Mouse (Mus musculus): Measurements from ENCODE around the gene Gss. TPM values are rescaled to one million over a fixed set of nuclear protein-coding genes. Genes with fewer than 3 reads are reported as not detected.
A peak's percentile ranks its signal among the peaks of the same experiment; 100 is the strongest.

Gene Gss
- polyA plus RNA-seq, 1 experiment from 2014 or later: 18.1 TPM

GRCm38 (mm10) chr2:155626277-155626676 is 33.7 kb upstream of the Gss start:
- H3K27me3 ChIP-seq (ENCODE audit: control insufficient read depth, insufficient read depth, low read length): peaks cover 40% of the 10 kb centered on the region
- DNase-seq (ENCODE audit: low spot score) (no peak), ATAC-seq (replicated peaks; ENCODE audit: low FRiP score) (no peak)
- no peak overlapping the region; the same call in 1 of the 2 replicates for H3K9ac ChIP-seq (ENCODE audit: low read length)
- H3K9me3 ChIP-seq (ENCODE audit: control insufficient read depth, low read length): no peaks in the 10 kb centered on the region
- H3K36me3 ChIP-seq (ENCODE audit: control insufficient read depth, insufficient read depth, low read length): no peaks in the 10 kb centered on the region
- H3K27ac ChIP-seq (ENCODE audit: low read depth, low read length): no peak overlapping the region
- no peak overlapping the region for H3K4me2 ChIP-seq (ENCODE audit: low read depth, low read length, severe bottlenecking)
- H3K4me1 ChIP-seq (replicated peaks; ENCODE audit: control insufficient read depth, insufficient read depth, low read length): peaks cover 4% of the 10 kb centered on the region; the same call in 1 of the 2 replicates
- WGBS: 54% methylated on average over 15 of the region's 15 CpGs
- H3K4me3 ChIP-seq (ENCODE audit: low read depth, low read length): no peak overlapping the region

- no peak overlapping the region for H3K4me2 ChIP-seq (ENCODE audit: low read depth, low read length, severe bottlenecking)
- ATAC-seq (replicated peaks; ENCODE audit: low FRiP score) (no peak), DNase-seq (ENCODE audit: low spot score) (no peak)
- H3K36me3 ChIP-seq (ENCODE audit: control insufficient read depth, insufficient read depth, low read length): no peaks in the 10 kb centered on the region
- 38% methylated on average over 10 of the region's 10 CpGs for WGBS
- no peak overlapping the region for H3K27ac ChIP-seq (ENCODE audit: low read depth, low read length)
- H3K27me3 ChIP-seq (ENCODE audit: control insufficient read depth, insufficient read depth, low read length): peaks cover 25% of the 10 kb centered on the region
- H3K9me3 ChIP-seq (ENCODE audit: control insufficient read depth, low read length): no peaks in the 10 kb centered on the region
- peaks cover 4% of the 10 kb centered on the region; the same call in 1 of the 2 replicates for H3K4me1 ChIP-seq (replicated peaks; ENCODE audit: control insufficient read depth, insufficient read depth, low read length)
- H3K9ac ChIP-seq (ENCODE audit: low read length): no peak overlapping the region
- H3K4me3 ChIP-seq (ENCODE audit: low read depth, low read length): no peak overlapping the region
These were observed 32.1 kb upstream of the Gss start for GRCm38 (mm10) chr2:155624730-155625129.

- no peaks in the 10 kb centered on the region for H3K9me3 ChIP-seq (ENCODE audit: control insufficient read depth, low read length)
- H3K4me2 ChIP-seq (ENCODE audit: low read depth, low read length, severe bottlenecking): no peak overlapping the region
- H3K27ac ChIP-seq (ENCODE audit: low read depth, low read length): no peak overlapping the region
- peaks cover 19% of the 10 kb centered on the region for H3K27me3 ChIP-seq (ENCODE audit: control insufficient read depth, insufficient read depth, low read length)
- H3K9ac ChIP-seq (ENCODE audit: low read length): no peak overlapping the region
- H3K4me1 ChIP-seq (replicated peaks; ENCODE audit: control insufficient read depth, insufficient read depth, low read length): no peaks in the 10 kb centered on the region
- H3K36me3 ChIP-seq (ENCODE audit: control insufficient read depth, insufficient read depth, low read length): no peaks in the 10 kb centered on the region
- H3K4me3 ChIP-seq (ENCODE audit: low read depth, low read length): no peak overlapping the region
- DNase-seq (ENCODE audit: low spot score) (no peak), ATAC-seq (replicated peaks; ENCODE audit: low FRiP score) (no peak)
- 92% methylated on average over 6 of the region's 6 CpGs for WGBS
These were observed 31.4 kb upstream of the Gss start for GRCm38 (mm10) chr2:155623996-155624395.

- Histone ChIP-seq H3K4me1 (replicated peaks; ENCODE audit: control insufficient read depth, insufficient read depth, low read length) (no peaks in the 10 kb centered on the region), H3K27me3 (ENCODE audit: control insufficient read depth, insufficient read depth, low read length) (peaks cover 5% of the 10 kb centered on the region), H3K9ac (ENCODE audit: low read length) (no peak overlapping the region), H3K9me3 (ENCODE audit: control insufficient read depth, low read length) (no peaks in the 10 kb centered on the region), H3K4me2 (ENCODE audit: low read depth, low read length, severe bottlenecking) (no peak overlapping the region), H3K27ac (ENCODE audit: low read depth, low read length) (no peak overlapping the region), H3K4me3 (ENCODE audit: low read depth, low read length) (no peak overlapping the region), H3K36me3 (ENCODE audit: control insufficient read depth, insufficient read depth, low read length) (no peaks in the 10 kb centered on the region)
- ATAC-seq (replicated peaks; ENCODE audit: low FRiP score) (no peak), DNase-seq (ENCODE audit: low spot score) (no peak)
- 30% methylated on average over 11 of the region's 11 CpGs for WGBS
These were observed 30.0 kb upstream of the Gss start for GRCm38 (mm10) chr2:155622606-155623005.

- DNase-seq (ENCODE audit: low spot score): peak; percentile 93
These were observed 27.2 kb upstream of the Gss start for GRCm38 (mm10) chr2:155619817-155620216.

GRCm38 (mm10) chr2:155616971-155617370 is 24.4 kb upstream of the Gss start:
- ATAC-seq (replicated peaks; ENCODE audit: low FRiP score): no peak
- Histone ChIP-seq H3K36me3 (ENCODE audit: control insufficient read depth, insufficient read depth, low read length) (no peaks in the 10 kb centered on the region), H3K9me3 (ENCODE audit: control insufficient read depth, low read length) (no peaks in the 10 kb centered on the region), H3K27ac (ENCODE audit: low read depth, low read length) (no peak overlapping the region), H3K4me3 (ENCODE audit: low read depth, low read length) (no peak overlapping the region), H3K4me2 (ENCODE audit: low read depth, low read length, severe bottlenecking) (no peak overlapping the region), H3K4me1 (replicated peaks; ENCODE audit: control insufficient read depth, insufficient read depth, low read length) (no peaks in the 10 kb centered on the region), H3K27me3 (ENCODE audit: control insufficient read depth, insufficient read depth, low read length) (no peaks in the 10 kb centered on the region), H3K9ac (ENCODE audit: low read length) (no peak overlapping the region)
- no peak for DNase-seq (ENCODE audit: low spot score)
- 56% methylated on average over 6 of the region's 6 CpGs for WGBS

More at GRCm38 (mm10) chr2:155619817-155620216, 27.2 kb upstream of the Gss start:
- no peak overlapping the region for H3K4me3 ChIP-seq (ENCODE audit: low read depth, low read length)
- 21% methylated on average over 8 of the region's 8 CpGs for WGBS
- no peaks in the 10 kb centered on the region for H3K36me3 ChIP-seq (ENCODE audit: control insufficient read depth, insufficient read depth, low read length)
- H3K27ac ChIP-seq (ENCODE audit: low read depth, low read length): no peak overlapping the region
- H3K9me3 ChIP-seq (ENCODE audit: control insufficient read depth, low read length): no peaks in the 10 kb centered on the region
- H3K9ac ChIP-seq (ENCODE audit: low read length): no peak overlapping the region
- no peak overlapping the region for H3K4me2 ChIP-seq (ENCODE audit: low read depth, low read length, severe bottlenecking)
- peak; percentile 53; the same call in 1 of the 2 replicates for ATAC-seq (replicated peaks; ENCODE audit: low FRiP score)
- H3K27me3 ChIP-seq (ENCODE audit: control insufficient read depth, insufficient read depth, low read length): no peaks in the 10 kb centered on the region
- H3K4me1 ChIP-seq (replicated peaks; ENCODE audit: control insufficient read depth, insufficient read depth, low read length): no peaks in the 10 kb centered on the region

- no peak overlapping the region for H3K4me3 ChIP-seq (ENCODE audit: low read depth, low read length)
- H3K4me1 ChIP-seq (replicated peaks; ENCODE audit: control insufficient read depth, insufficient read depth, low read length): no peaks in the 10 kb centered on the region
- no peaks in the 10 kb centered on the region for H3K36me3 ChIP-seq (ENCODE audit: control insufficient read depth, insufficient read depth, low read length)
- no peak for ATAC-seq (replicated peaks; ENCODE audit: low FRiP score)
- DNase-seq (ENCODE audit: low spot score): no peak
- H3K9me3 ChIP-seq (ENCODE audit: control insufficient read depth, low read length): no peaks in the 10 kb centered on the region
- no peak overlapping the region for H3K9ac ChIP-seq (ENCODE audit: low read length)
- no peaks in the 10 kb centered on the region for H3K27me3 ChIP-seq (ENCODE audit: control insufficient read depth, insufficient read depth, low read length)
- H3K4me2 ChIP-seq (ENCODE audit: low read depth, low read length, severe bottlenecking): peak overlapping the region; percentile 41; the same call in 1 of the 2 replicates
- no peak overlapping the region for H3K27ac ChIP-seq (ENCODE audit: low read depth, low read length)
- 75% methylated on average over 8 of the region's 8 CpGs for WGBS
These were observed 21.3 kb upstream of the Gss start for GRCm38 (mm10) chr2:155613953-155614352.

GRCm38 (mm10) chr2:155613326-155613755 is 20.7 kb upstream of the Gss start:
- H3K4me3 ChIP-seq (ENCODE audit: low read depth, low read length): peak overlapping the region; percentile 18; the same call in 1 of the 2 replicates
- ATAC-seq (replicated peaks; ENCODE audit: low FRiP score) (peak; percentile 76), DNase-seq (ENCODE audit: low spot score) (peak; percentile 79)
- no peaks in the 10 kb centered on the region for H3K27me3 ChIP-seq (ENCODE audit: control insufficient read depth, insufficient read depth, low read length)
- H3K36me3 ChIP-seq (ENCODE audit: control insufficient read depth, insufficient read depth, low read length): no peaks in the 10 kb centered on the region
- H3K4me1 ChIP-seq (replicated peaks; ENCODE audit: control insufficient read depth, insufficient read depth, low read length): no peaks in the 10 kb centered on the region
- WGBS: 3% methylated on average over 20 of the region's 20 CpGs
- no peak overlapping the region for H3K27ac ChIP-seq (ENCODE audit: low read depth, low read length)
- peak overlapping the region; percentile 41 for H3K4me2 ChIP-seq (ENCODE audit: low read depth, low read length, severe bottlenecking)
- no peak overlapping the region for H3K9ac ChIP-seq (ENCODE audit: low read length)
- no peaks in the 10 kb centered on the region for H3K9me3 ChIP-seq (ENCODE audit: control insufficient read depth, low read length)

GRCm38 (mm10) chr2:155611834-155612550 is 19.4 kb upstream of the Gss start:
- DNase-seq (ENCODE audit: low spot score) (no peak), ATAC-seq (replicated peaks; ENCODE audit: low FRiP score) (no peak)
- Histone ChIP-seq H3K9me3 (ENCODE audit: control insufficient read depth, low read length) (no peaks in the 10 kb centered on the region), H3K36me3 (ENCODE audit: control insufficient read depth, insufficient read depth, low read length) (no peaks in the 10 kb centered on the region), H3K27ac (ENCODE audit: low read depth, low read length) (no peak overlapping the region), H3K4me1 (replicated peaks; ENCODE audit: control insufficient read depth, insufficient read depth, low read length) (no peaks in the 10 kb centered on the region), H3K4me2 (ENCODE audit: low read depth, low read length, severe bottlenecking) (no peak overlapping the region), H3K27me3 (ENCODE audit: control insufficient read depth, insufficient read depth, low read length) (no peaks in the 10 kb centered on the region), H3K4me3 (ENCODE audit: low read depth, low read length) (no peak overlapping the region), H3K9ac (ENCODE audit: low read length) (no peak overlapping the region)
- WGBS: 87% methylated on average over 9 of the region's 9 CpGs
